In genomic region chr8:122474951-122475560, GRCm38 (mm10) we compare ENCODE assay signal across 8 mouse cellular contexts. TPM values are rescaled to one million over a fixed set of nuclear protein-coding genes. Genes with fewer than 3 reads are reported as not detected.
DNase-seq lines count a peak whose midpoint lies in the region; ATAC-seq lines count a peak whose summit lies in the region.

No protein-coding gene starts in this region.

- peaks cover 25% of the 10 kb centered on the region for H3K36me3 ChIP-seq in forebrain, embryonic 15.5 days
- H3K36me3 ChIP-seq in intestine, embryonic 14.5 days (ENCODE audit: control insufficient read depth, insufficient read depth, low read length): peaks cover 22% of the 10 kb centered on the region
- H3K36me3 ChIP-seq in liver, embryonic 11.5 days (ENCODE audit: control insufficient read depth, insufficient read depth, low read length): peaks cover 22% of the 10 kb centered on the region

- DNase-seq in urinary bladder, postnatal 25 days (ENCODE audit: low spot score): peak; percentile 29
- no peak for DNase-seq in urinary bladder, adult 2 months (ENCODE audit: low spot score)
- peak; percentile 49 for DNase-seq in c-Kit-positive CD71-positive TER-119-negative erythroid progenitor cells, embryonic 14.5 days (ENCODE audit: low read depth)
- DNase-seq in intestine, embryonic 14.5 days (ENCODE audit: low spot score): peak; percentile 70
- DNase-seq in liver, embryonic 11.5 days (ENCODE audit: low spot score): no peak
- peak; percentile 60 for DNase-seq in naive thymus-derived CD4-positive, alpha-beta T cell, adult 2 months (ENCODE audit: low read depth)

- H3K4me1 ChIP-seq in forebrain, embryonic 15.5 days: peaks cover 23% of the 10 kb centered on the region
- H3K4me1 ChIP-seq in intestine, embryonic 14.5 days (replicated peaks; ENCODE audit: control insufficient read depth, insufficient read depth, low read length): peaks cover 20% of the 10 kb centered on the region
- H3K4me1 ChIP-seq in liver, embryonic 11.5 days (replicated peaks; ENCODE audit: control insufficient read depth, insufficient read depth, low read length): peaks cover 20% of the 10 kb centered on the region

- H3K4me2 ChIP-seq in forebrain, embryonic 15.5 days (replicated peaks): peak overlapping the region; percentile 86
- peak overlapping the region; percentile 88 for H3K4me2 ChIP-seq in intestine, embryonic 14.5 days (ENCODE audit: low read length)
- H3K4me2 ChIP-seq in liver, embryonic 11.5 days: peak overlapping the region; percentile 92

- WGBS in forebrain, embryonic 15.5 days: 18% methylated on average over 16 of the region's 16 CpGs
- WGBS in intestine, embryonic 14.5 days: 9% methylated on average over 16 of the region's 16 CpGs
- WGBS in liver, embryonic 11.5 days: 8% methylated on average over 16 of the region's 16 CpGs

- H3K27ac ChIP-seq in forebrain, embryonic 15.5 days (replicated peaks): peak overlapping the region; percentile 80; the same call in 1 of the 2 replicates
- H3K27ac ChIP-seq in intestine, embryonic 14.5 days (ENCODE audit: low read depth): peak overlapping the region; percentile 48; the same call in 1 of the 2 replicates
- H3K27ac ChIP-seq in liver, embryonic 11.5 days (ENCODE audit: low read depth, low read length): peak overlapping the region; percentile 73

- peak overlapping the region; percentile 90 for H3K9ac ChIP-seq in forebrain, embryonic 15.5 days (replicated peaks)
- peak overlapping the region; percentile 81 for H3K9ac ChIP-seq in intestine, embryonic 14.5 days (ENCODE audit: low read length)
- H3K9ac ChIP-seq in liver, embryonic 11.5 days (ENCODE audit: low read depth, low read length): peak overlapping the region; percentile 91

- H3K4me3 ChIP-seq in forebrain, embryonic 15.5 days: peak overlapping the region; percentile 94
- peak overlapping the region; percentile 97 for H3K4me3 ChIP-seq in intestine, embryonic 14.5 days (ENCODE audit: low read depth, low read length)
- peak overlapping the region; percentile 100 for H3K4me3 ChIP-seq in liver, embryonic 11.5 days (ENCODE audit: low read depth, low read length)

- no peaks in the 10 kb centered on the region for H3K27me3 ChIP-seq in forebrain, embryonic 15.5 days
- H3K27me3 ChIP-seq in intestine, embryonic 14.5 days (replicated peaks; ENCODE audit: control insufficient read depth, insufficient read depth, low read length): no peaks in the 10 kb centered on the region
- H3K27me3 ChIP-seq in liver, embryonic 11.5 days (replicated peaks; ENCODE audit: control insufficient read depth, insufficient read depth, low read length): no peaks in the 10 kb centered on the region

- no peaks in the 10 kb centered on the region for H3K9me3 ChIP-seq in forebrain, embryonic 15.5 days
- H3K9me3 ChIP-seq in intestine, embryonic 14.5 days (ENCODE audit: control insufficient read depth, low read length): no peaks in the 10 kb centered on the region
- no peaks in the 10 kb centered on the region for H3K9me3 ChIP-seq in liver, embryonic 11.5 days (ENCODE audit: control insufficient read depth, low read length)

- ATAC-seq in forebrain, embryonic 15.5 days (replicated peaks): peak; percentile 5; the same call in 1 of the 2 replicates
- no peak for ATAC-seq in intestine, embryonic 14.5 days (replicated peaks; ENCODE audit: low FRiP score, low TSS enrichment, low read depth)
- ATAC-seq in liver, embryonic 11.5 days (replicated peaks; ENCODE audit: low FRiP score): peak; percentile 40
- no peak for ATAC-seq in activated CD4-positive, CD25-positive, alpha-beta regulatory T cell, adult 4 months

RNA-seq across cellular contexts. Expression of gene Rnf166, which starts 0.8 kb away (rescaled TPM):
- polyA plus RNA-seq in urinary bladder, adult 2 months (2012; rRNA removed): 61.1 and 64.7 TPM in 2 replicates
- 40.2 and 44.8 TPM in 2 replicates for polyA plus RNA-seq in forebrain, embryonic 15.5 days (2015; fragmentation: Nextera tagmentation; extraction: Ambion mirVana)
- 31.4 and 34.0 TPM in 2 replicates for polyA plus RNA-seq in intestine, embryonic 14.5 days (2014; fragmentation: Nextera tagmentation; extraction: Ambion mirVana)
- 24.7 and 26.8 TPM in 2 replicates for polyA plus RNA-seq in liver, embryonic 11.5 days (2014; fragmentation: Nextera tagmentation; extraction: Ambion mirVana)
- 10 to 100 TPM; 35.0 to 36.0 TPM for polyA plus RNA-seq in activated CD4-positive, CD25-positive, alpha-beta regulatory T cell, adult 4 months (2017; shearing (Covaris generic))

RNA-seq across cellular contexts. Expression of gene Ctu2, which starts 0.9 kb away (rescaled TPM):
- polyA plus RNA-seq in urinary bladder, adult 2 months (2012; rRNA removed): 27.6 and 33.1 TPM in 2 replicates
- polyA plus RNA-seq in forebrain, embryonic 15.5 days (2015; fragmentation: Nextera tagmentation; extraction: Ambion mirVana): 79.0 and 84.4 TPM in 2 replicates
- polyA plus RNA-seq in intestine, embryonic 14.5 days (2014; fragmentation: Nextera tagmentation; extraction: Ambion mirVana): 53.8 and 55.0 TPM in 2 replicates
- polyA plus RNA-seq in liver, embryonic 11.5 days (2014; fragmentation: Nextera tagmentation; extraction: Ambion mirVana): 51.9 and 55.6 TPM in 2 replicates
- 10 to 100 TPM; 11.0 to 14.6 TPM for polyA plus RNA-seq in activated CD4-positive, CD25-positive, alpha-beta regulatory T cell, adult 4 months (2017; shearing (Covaris generic))

RNA-seq across cellular contexts. Expression of gene Snai3, which starts 14.5 kb away (rescaled TPM):
- 2.9 and 3.2 TPM in 2 replicates for polyA plus RNA-seq in urinary bladder, adult 2 months (2012; rRNA removed)
- polyA plus RNA-seq in forebrain, embryonic 15.5 days (2015; fragmentation: Nextera tagmentation; extraction: Ambion mirVana): not detected in 2 replicates
- polyA plus RNA-seq in intestine, embryonic 14.5 days (2014; fragmentation: Nextera tagmentation; extraction: Ambion mirVana): 1.1 and 1.3 TPM in 2 replicates
- polyA plus RNA-seq in liver, embryonic 11.5 days (2014; fragmentation: Nextera tagmentation; extraction: Ambion mirVana): 0.23 and 0.29 TPM in 2 replicates
- 1 to 10 TPM; 3.2 to 5.1 TPM for polyA plus RNA-seq in activated CD4-positive, CD25-positive, alpha-beta regulatory T cell, adult 4 months (2017; shearing (Covaris generic))

RNA-seq across cellular contexts. Expression of gene Mvd, which starts 31.8 kb away (rescaled TPM):
- 18.0 and 26.0 TPM in 2 replicates for polyA plus RNA-seq in urinary bladder, adult 2 months (2012; rRNA removed)
- polyA plus RNA-seq in forebrain, embryonic 15.5 days (2015; fragmentation: Nextera tagmentation; extraction: Ambion mirVana): 50.3 and 51.7 TPM in 2 replicates
- 52.6 and 60.2 TPM in 2 replicates for polyA plus RNA-seq in intestine, embryonic 14.5 days (2014; fragmentation: Nextera tagmentation; extraction: Ambion mirVana)
- polyA plus RNA-seq in liver, embryonic 11.5 days (2014; fragmentation: Nextera tagmentation; extraction: Ambion mirVana): 36.5 and 40.6 TPM in 2 replicates
- 10 to 100 TPM; 14.8 to 15.1 TPM for polyA plus RNA-seq in activated CD4-positive, CD25-positive, alpha-beta regulatory T cell, adult 4 months (2017; shearing (Covaris generic))

RNA-seq across cellular contexts. Expression of gene Cyba, which starts 42.3 kb away (rescaled TPM):
- 115 and 130 TPM in 2 replicates for polyA plus RNA-seq in urinary bladder, adult 2 months (2012; rRNA removed)
- 30.1 and 32.8 TPM in 2 replicates for polyA plus RNA-seq in forebrain, embryonic 15.5 days (2015; fragmentation: Nextera tagmentation; extraction: Ambion mirVana)
- polyA plus RNA-seq in intestine, embryonic 14.5 days (2014; fragmentation: Nextera tagmentation; extraction: Ambion mirVana): 297 and 307 TPM in 2 replicates
- 201 and 215 TPM in 2 replicates for polyA plus RNA-seq in liver, embryonic 11.5 days (2014; fragmentation: Nextera tagmentation; extraction: Ambion mirVana)
- polyA plus RNA-seq in activated CD4-positive, CD25-positive, alpha-beta regulatory T cell, adult 4 months (2017; shearing (Covaris generic)): 100 to 1,000 TPM; 750 to 796 TPM

Comparison
In these comparisons a context has a peak if more than half of its experiments do, and no peak if none do; other contexts are left out.
1. DNase-seq: peak in urinary bladder, postnatal 25 days (single experiment), c-Kit-positive CD71-positive TER-119-negative erythroid progenitor cells, embryonic 14.5 days (single experiment), intestine, embryonic 14.5 days (single experiment) and naive thymus-derived CD4-positive, alpha-beta T cell, adult 2 months (single experiment); none in urinary bladder, adult 2 months (single experiment) and liver, embryonic 11.5 days (single experiment).
2. ATAC-seq: peak in forebrain, embryonic 15.5 days (single experiment) and liver, embryonic 11.5 days (single experiment); none in intestine, embryonic 14.5 days (single experiment) and activated CD4-positive, CD25-positive, alpha-beta regulatory T cell, adult 4 months (single experiment).
3. Peak in every context shown above with its lines, with median percentiles within 50 percentile points of each other: H3K27ac ChIP-seq, H3K4me2 ChIP-seq, H3K4me3 ChIP-seq and H3K9ac ChIP-seq.